Mouse (Mus musculus) small intestine, adult 2 months (tissue): Measurements from ENCODE around the gene Tln2. TPM values are rescaled to one million over a fixed set of nuclear protein-coding genes. Genes with fewer than 3 reads are reported as not detected.

Source experiments
- H3K27ac ChIP-seq: fragments of 200-500 bp; 2 replicates; pipeline ENCODE4 v1.5.1; 2012; ENCODE audit warnings: low read depth, low read length, control low read depth, inconsistent platforms; ENCODE audit not compliant: insufficient read depth
- H3K27me3 ChIP-seq: fragments of 200-500 bp; 2 replicates; pipeline ENCODE4 v1.6.1; 2012; ENCODE audit warnings: mild to moderate bottlenecking, moderate library complexity, low read length, inconsistent platforms; ENCODE audit not compliant: control insufficient read depth, insufficient read depth
- H3K36me3 ChIP-seq: fragments of 200-500 bp; 2 replicates; pipeline ENCODE4 v1.6.1; 2012; ENCODE audit warnings: mild to moderate bottlenecking, low read length, control low read depth, inconsistent platforms; ENCODE audit not compliant: control insufficient read depth, insufficient read depth
- H3K4me1 ChIP-seq: fragments of 200-500 bp; 2 replicates; pipeline ENCODE4 v1.6.1; 2012; ENCODE audit warnings: low read length, inconsistent platforms, mixed read lengths; ENCODE audit not compliant: control insufficient read depth, insufficient read depth, insufficient read length
- H3K4me3 ChIP-seq: fragments of 200-500 bp; 2 replicates; pipeline ENCODE4 v1.5.1; 2012; ENCODE audit warnings: low read depth, mild to moderate bottlenecking, control low read depth, inconsistent platforms, low read length, moderate library complexity
- CTCF ChIP-seq: fragments of 200-500 bp; IDR thresholded peaks from 2 replicates; pipeline ENCODE4 v1.5.1; 2012; ENCODE audit warnings: low read depth, mild to moderate bottlenecking, control low read depth, inconsistent platforms, low read length, moderate library complexity, mixed read lengths; ENCODE audit not compliant: insufficient replicate concordance, insufficient read length; ENCODE audit errors: extremely low read depth
- POLR2A ChIP-seq: fragments of 200-500 bp; IDR thresholded peaks from 2 replicates; pipeline ENCODE4 v1.6.1; 2012; ENCODE audit warnings: low read depth, mild to moderate bottlenecking, control low read depth, inconsistent platforms, low read length, moderate library complexity
- WGBS: fragments of 180-500 bp; shearing (Covaris S2); methylation state at CpG from one replicate; pipeline ENCODE4 v1.1.7; 2018; 5-methylcytosine and 5-hydroxymethylcytosine counted together
- polyA plus RNA-seq: library from polyadenylated mRNA; depleted of rRNA; stranded (reverse); fragments of >200 nt; gene quantifications from 2 replicates; pipeline ENCODE4 v1.2.3, GENCODE M21; 2012

Gene Tln2
- polyA plus RNA-seq, 1 experiment = 4.8 TPM

- no peaks in the 10 kb centered on the region for H3K4me1 ChIP-seq
- no peak overlapping the region for H3K27ac ChIP-seq
- no peak for TF ChIP-seq POLR2A
- no peak for TF ChIP-seq CTCF
- WGBS = 94% methylated on average over 6 of the region's 6 CpGs
- H3K4me3 ChIP-seq = no peak overlapping the region
- H3K36me3 ChIP-seq = no peaks in the 10 kb centered on the region
- H3K27me3 ChIP-seq = no peaks in the 10 kb centered on the region
Measured at GRCm38 (mm10) chr9:67321886-67322285, 237.6 kb downstream of the Tln2 start.

GRCm38 (mm10) chr9:67315356-67315755, 244.1 kb downstream of the Tln2 start:
- WGBS = 13% methylated on average over 3 of the region's 3 CpGs
- no peak for TF ChIP-seq POLR2A
- peak; percentile 51; the same call in 1 of the 2 replicates for TF ChIP-seq CTCF
- Histone ChIP-seq H3K4me3 (no peak overlapping the region), H3K36me3 (no peaks in the 10 kb centered on the region), H3K4me1 (no peaks in the 10 kb centered on the region), H3K27me3 (no peaks in the 10 kb centered on the region), H3K27ac (no peak overlapping the region)

- WGBS = 95% methylated on average over 6 of the region's 6 CpGs
Measured at GRCm38 (mm10) chr9:67304992-67305391, 254.5 kb downstream of the Tln2 start.

GRCm38 (mm10) chr9:67303986-67304385, 255.5 kb downstream of the Tln2 start:
- TF ChIP-seq POLR2A = no peak
- no peak for TF ChIP-seq CTCF
- no peak overlapping the region for H3K27ac ChIP-seq
- peaks cover 3% of the 10 kb centered on the region; the same call in 1 of the 2 replicates for H3K36me3 ChIP-seq
- H3K4me1 ChIP-seq = peaks cover 3% of the 10 kb centered on the region; the same call in 1 of the 2 replicates
- no peak overlapping the region for H3K4me3 ChIP-seq
- no peaks in the 10 kb centered on the region for H3K27me3 ChIP-seq

More at GRCm38 (mm10) chr9:67304992-67305391, 254.5 kb downstream of the Tln2 start:
- Histone ChIP-seq H3K27ac (no peak overlapping the region), H3K4me3 (no peak overlapping the region), H3K36me3 (peaks cover 3% of the 10 kb centered on the region; the same call in 1 of the 2 replicates), H3K27me3 (no peaks in the 10 kb centered on the region), H3K4me1 (peaks cover 3% of the 10 kb centered on the region; the same call in 1 of the 2 replicates)
- TF ChIP-seq CTCF = no peak
- TF ChIP-seq POLR2A = no peak

GRCm38 (mm10) chr9:67303038-67303437, 256.5 kb downstream of the Tln2 start:
- Histone ChIP-seq H3K27me3 (no peaks in the 10 kb centered on the region), H3K4me1 (peaks cover 3% of the 10 kb centered on the region; the same call in 1 of the 2 replicates), H3K36me3 (no peaks in the 10 kb centered on the region), H3K27ac (no peak overlapping the region), H3K4me3 (no peak overlapping the region)
- no peak for TF ChIP-seq CTCF
- TF ChIP-seq POLR2A = no peak

GRCm38 (mm10) chr9:67302386-67302989, 257.0 kb downstream of the Tln2 start:
- TF ChIP-seq CTCF = no peak
- TF ChIP-seq POLR2A = no peak
- Histone ChIP-seq H3K4me3 (no peak overlapping the region), H3K27me3 (no peaks in the 10 kb centered on the region), H3K4me1 (peaks cover 3% of the 10 kb centered on the region; the same call in 1 of the 2 replicates), H3K27ac (no peak overlapping the region), H3K36me3 (no peaks in the 10 kb centered on the region)
- 92% methylated on average over 10 of the region's 10 CpGs for WGBS

- Histone ChIP-seq H3K4me3 (no peak overlapping the region), H3K27me3 (no peaks in the 10 kb centered on the region), H3K36me3 (no peaks in the 10 kb centered on the region), H3K27ac (no peak overlapping the region), H3K4me1 (peaks cover 3% of the 10 kb centered on the region; the same call in 1 of the 2 replicates)
- TF ChIP-seq POLR2A (no peak), CTCF (no peak)
- 68% methylated on average over 2 of the region's 2 CpGs for WGBS
Measured at GRCm38 (mm10) chr9:67301571-67301970, 257.9 kb downstream of the Tln2 start.
